Mouse (Mus musculus) thymus, adult 2 months (tissue): Measurements from ENCODE around the gene Itpr1. TPM values are rescaled to one million over a fixed set of nuclear protein-coding genes. Genes with fewer than 3 reads are reported as not detected.

ENCODE experiments used
- DNase-seq: peaks from one replicate; pipeline ENCODE4 v3.0.0; 2021
- H3K27ac ChIP-seq: fragments of 200-500 bp; 2 replicates; pipeline ENCODE4 v1.5.1; 2012; ENCODE audit warnings: low read length, control low read depth; ENCODE audit not compliant: control insufficient read depth, insufficient read depth
- H3K27me3 ChIP-seq: fragments of 200-500 bp; 2 replicates; pipeline ENCODE4 v1.6.1; 2012; ENCODE audit warnings: mild to moderate bottlenecking, low read length, moderate library complexity, mixed read lengths; ENCODE audit not compliant: control insufficient read depth, insufficient read depth
- H3K36me3 ChIP-seq: fragments of 200-500 bp; 2 replicates; pipeline ENCODE4 v1.6.1; 2012; ENCODE audit warnings: mild to moderate bottlenecking, low read length, moderate library complexity; ENCODE audit not compliant: control insufficient read depth, insufficient read depth
- H3K4me1 ChIP-seq: fragments of 200-500 bp; replicated peaks from 2 replicates; pipeline ENCODE4 v1.6.1; 2012; ENCODE audit warnings: low read length; ENCODE audit not compliant: control insufficient read depth, insufficient read depth
- H3K4me3 ChIP-seq: fragments of 200-500 bp; 2 replicates; pipeline ENCODE4 v1.5.1; 2012; ENCODE audit warnings: mild to moderate bottlenecking, low read length, control low read depth, moderate library complexity; ENCODE audit not compliant: control insufficient read depth, insufficient read depth
- CTCF ChIP-seq: fragments of 200-500 bp; IDR thresholded peaks from 2 replicates; pipeline ENCODE4 v1.5.1; 2012; ENCODE audit warnings: mild to moderate bottlenecking, control low read depth, low read length, moderate library complexity, borderline replicate concordance; ENCODE audit not compliant: control insufficient read depth, poor library complexity, insufficient read depth; ENCODE audit errors: extremely low read depth
- POLR2A ChIP-seq: fragments of 200-500 bp; IDR thresholded peaks from 2 replicates; pipeline ENCODE4 v1.6.1; 2012; ENCODE audit warnings: mild to moderate bottlenecking, low read length, control low read depth, moderate library complexity; ENCODE audit not compliant: control insufficient read depth, poor library complexity, insufficient read depth; ENCODE audit errors: extremely low read depth
- WGBS: fragments of 180-500 bp; shearing (Covaris S2); methylation state at CpG from one replicate; pipeline ENCODE4 v1.1.7; 2018; 5-methylcytosine and 5-hydroxymethylcytosine counted together
- polyA plus RNA-seq: library from polyadenylated mRNA; depleted of rRNA; stranded (reverse); fragments of >200 nt; gene quantifications from 2 replicates; pipeline ENCODE4 v1.2.3, GENCODE M21; 2012

The Itpr1 gene
- polyA plus RNA-seq, 1 experiment: 28.8 TPM

- Histone ChIP-seq H3K4me1 (no peaks in the 10 kb centered on the region), H3K27ac (no peak overlapping the region), H3K36me3 (peaks cover 8% of the 10 kb centered on the region; the same call in 1 of the 2 replicates), H3K27me3 (no peaks in the 10 kb centered on the region), H3K4me3 (no peak overlapping the region)
- DNase-seq: no peak
- TF ChIP-seq CTCF: no peak
- no peak for TF ChIP-seq POLR2A
- WGBS: 81% methylated on average over 3 of the region's 3 CpGs
These were observed 33.6 kb downstream of the Itpr1 start for GRCm38 (mm10) chr6:108246369-108247085.

- peaks cover 5% of the 10 kb centered on the region; the same call in 1 of the 2 replicates for H3K36me3 ChIP-seq
- no peaks in the 10 kb centered on the region for H3K4me1 ChIP-seq
- TF ChIP-seq CTCF: no peak
- no peak for TF ChIP-seq POLR2A
- DNase-seq: no peak
- H3K27me3 ChIP-seq: no peaks in the 10 kb centered on the region
- H3K27ac ChIP-seq: no peak overlapping the region
- WGBS: 91% methylated on average over 3 of the region's 3 CpGs
- H3K4me3 ChIP-seq: no peak overlapping the region
These were observed 34.3 kb downstream of the Itpr1 start for GRCm38 (mm10) chr6:108247211-108247610.

DNA sequence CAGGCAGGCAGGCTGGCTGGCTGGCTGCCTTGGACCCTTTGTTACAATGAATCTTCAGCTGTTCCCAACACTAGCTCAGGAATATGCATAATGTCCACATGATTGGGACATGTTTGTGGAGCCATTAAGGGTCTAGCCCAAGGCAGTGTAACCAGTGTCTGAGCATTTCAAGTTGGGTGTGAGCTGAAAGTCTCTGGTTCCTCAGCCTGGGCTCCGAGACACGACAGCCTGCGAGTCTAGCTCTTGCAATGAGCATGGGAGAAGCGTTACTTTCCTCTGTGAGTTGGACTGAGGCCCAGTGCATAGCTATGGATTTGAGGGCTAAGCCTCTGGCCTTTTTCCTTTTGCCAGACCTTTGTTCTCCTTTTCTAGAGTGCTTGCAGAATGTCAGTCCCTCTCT, 35.6 kb downstream of the Itpr1 start:
- H3K4me3 ChIP-seq: no peak overlapping the region
- TF ChIP-seq CTCF: no peak
- TF ChIP-seq POLR2A: no peak
- H3K27me3 ChIP-seq: no peaks in the 10 kb centered on the region
- WGBS: 91% methylated on average over 4 of the region's 4 CpGs
- H3K27ac ChIP-seq: no peak overlapping the region
- no peaks in the 10 kb centered on the region; the same call in 1 of the 2 replicates for H3K36me3 ChIP-seq
- H3K4me1 ChIP-seq: no peaks in the 10 kb centered on the region
- no peak for DNase-seq

- no peak for DNase-seq
- no peak overlapping the region for H3K27ac ChIP-seq
- no peaks in the 10 kb centered on the region for H3K4me1 ChIP-seq
- no peak overlapping the region for H3K4me3 ChIP-seq
- H3K36me3 ChIP-seq: no peaks in the 10 kb centered on the region
- TF ChIP-seq POLR2A (no peak), CTCF (no peak)
- no peaks in the 10 kb centered on the region for H3K27me3 ChIP-seq
- WGBS: 81% methylated on average over 9 of the region's 9 CpGs
These were observed 36.4 kb downstream of the Itpr1 start for GRCm38 (mm10) chr6:108249031-108249917.

DNA sequence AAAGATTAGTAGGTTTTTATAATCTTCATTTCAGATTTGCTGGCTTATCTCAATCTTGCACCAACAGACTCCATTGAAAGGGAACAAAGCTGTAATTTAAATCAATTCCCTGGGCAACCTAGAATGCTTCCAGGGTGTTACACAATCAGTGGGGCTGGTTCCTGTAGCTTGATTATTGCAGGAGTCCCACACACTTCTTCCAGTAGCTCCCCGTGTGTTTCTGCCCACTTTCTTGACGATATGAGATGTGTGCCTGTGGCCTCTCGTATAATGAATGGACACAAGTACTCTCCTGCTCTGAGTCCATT, 37.0 kb downstream of the Itpr1 start:
- Histone ChIP-seq H3K36me3 (no peaks in the 10 kb centered on the region), H3K4me3 (no peak overlapping the region), H3K27me3 (no peaks in the 10 kb centered on the region), H3K27ac (no peak overlapping the region), H3K4me1 (no peaks in the 10 kb centered on the region)
- no peak for DNase-seq
- no peak for TF ChIP-seq POLR2A
- no peak for TF ChIP-seq CTCF
- WGBS: 95% methylated on average over 3 of the region's 3 CpGs

- H3K4me1 ChIP-seq: no peaks in the 10 kb centered on the region
- no peak overlapping the region for H3K27ac ChIP-seq
- WGBS: 92% methylated on average over 4 of the region's 4 CpGs
- no peak for DNase-seq
- no peak for TF ChIP-seq POLR2A
- TF ChIP-seq CTCF: no peak
- no peaks in the 10 kb centered on the region for H3K36me3 ChIP-seq
- no peak overlapping the region for H3K4me3 ChIP-seq
- H3K27me3 ChIP-seq: no peaks in the 10 kb centered on the region
These were observed 37.5 kb downstream of the Itpr1 start for GRCm38 (mm10) chr6:108250416-108250815.
